Mouse (Mus musculus): ENCODE data around the gene Emc1. TPM values are rescaled to one million over a fixed set of nuclear protein-coding genes. Genes with fewer than 3 reads are reported as not detected.

Gene Emc1
- total RNA-seq, 2 experiments from 2014 or later = 42.0 to 45.1 TPM

- intact Hi-C loops (cut with DNase I) = no loop called here
- DNase-seq (ENCODE audit: low spot score) = no peak
These were observed 65.5 kb downstream of the Emc1 start for GRCm38 (mm10) chr4:139417868-139418267.

DNA sequence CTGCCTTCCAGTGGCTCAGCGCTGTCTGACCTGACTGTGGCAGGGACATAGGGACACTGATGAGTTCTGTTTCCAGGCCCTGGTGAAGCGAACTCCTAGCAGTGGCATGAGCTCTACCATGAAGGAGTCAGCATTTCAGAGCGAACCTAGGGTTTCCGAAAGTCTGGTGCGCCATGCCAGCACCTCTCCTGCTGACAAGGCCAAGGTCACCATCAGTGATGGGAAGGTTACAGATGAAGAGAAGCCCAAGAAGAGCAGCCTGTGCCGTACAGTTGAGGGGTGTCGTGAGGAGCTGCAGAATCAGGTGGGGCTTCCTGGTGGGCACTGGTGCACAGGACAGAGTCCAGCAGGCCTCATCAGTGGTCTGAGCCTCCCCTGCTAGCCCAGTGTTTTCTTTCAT is 69.2 kb downstream of the Emc1 start:
- intact Hi-C loops (cut with DNase I) = no loop called here
- no peak for DNase-seq (ENCODE audit: low spot score)

DNA sequence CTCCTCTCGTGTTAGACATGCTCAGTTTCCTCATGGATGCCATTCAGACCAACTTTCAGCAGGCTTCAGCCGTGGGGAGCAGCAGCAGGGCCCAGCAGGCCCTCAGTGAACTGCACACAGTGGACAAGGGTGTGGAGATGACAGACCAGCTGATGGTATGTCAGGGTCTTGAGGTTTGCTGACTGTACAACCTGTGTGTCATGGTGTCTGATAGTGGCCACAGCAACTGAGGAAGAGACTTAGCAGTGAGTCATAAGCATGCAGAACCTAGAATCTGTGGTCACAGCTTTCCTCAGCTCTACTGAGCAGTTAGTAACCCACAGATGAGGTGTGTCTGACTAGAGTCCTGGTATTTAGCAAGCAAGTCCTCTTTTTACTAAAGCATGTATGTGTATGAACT is 70.0 kb downstream of the Emc1 start:
- intact Hi-C loops (cut with DNase I) = no loop called here
- no peak for DNase-seq (ENCODE audit: low spot score)

- intact Hi-C loops (cut with DNase I) = no loop called here
These were observed 70.9 kb downstream of the Emc1 start for GRCm38 (mm10) chr4:139423270-139423669.

More at GRCm38 (mm10) chr4:139423270-139423669, 70.9 kb downstream of the Emc1 start:
- DNase-seq (ENCODE audit: low spot score) = no peak

Small RNA genes within 50 kb of the gene (microRNA-seq; reads per million reads assigned to microRNA genes)
- gene Gm24245 (not detected), gene Gm25732 (not detected)

Other genes with a start within 250 kb of the Emc1 start
- 100 to 1,000 TPM; 782 to 827 TPM for gene Minos1, start 221.5 kb upstream of the Emc1 start, total RNA-seq (2021)
- 100 to 1,000 TPM; 415 to 449 TPM for gene Capzb, start 159.7 kb upstream of the Emc1 start, total RNA-seq (2021)
- 1 to 10 TPM; 6.4 to 6.6 TPM for gene Pqlc2, start 41.9 kb upstream of the Emc1 start, total RNA-seq (2021)
- gene Akr7a5, start 41.8 kb upstream of the Emc1 start, total RNA-seq (2021) = 10 to 100 TPM; 42.6 to 46.8 TPM
- 10 to 100 TPM; 30.1 to 30.5 TPM for gene Mrto4, start within 50 bp of the Emc1 start, total RNA-seq (2021)
- gene Ubr4, start within 50 bp of the Emc1 start, total RNA-seq (2021) = 10 to 100 TPM; 87.4 to 98.3 TPM
- gene Iffo2, start 178.0 kb downstream of the Emc1 start, total RNA-seq (2021) = 1 to 10 TPM; 5.5 to 6.0 TPM

All from heart, postnatal 25 days (tissue).